Mouse (Mus musculus) lung, postnatal 0 days (tissue): ENCODE results near the gene Irf9.

Experiments used
- CTCF ChIP-seq: IDR thresholded peaks from 2 replicates; pipeline ENCODE4 v1.5.1; 2016; ENCODE audit warnings: antibody characterized with exemption, mild to moderate bottlenecking
- EP300 ChIP-seq: IDR thresholded peaks from 2 replicates; pipeline ENCODE4 v1.6.1; 2016; ENCODE audit warnings: antibody characterized with exemption, mild to moderate bottlenecking, control low read depth

DNA sequence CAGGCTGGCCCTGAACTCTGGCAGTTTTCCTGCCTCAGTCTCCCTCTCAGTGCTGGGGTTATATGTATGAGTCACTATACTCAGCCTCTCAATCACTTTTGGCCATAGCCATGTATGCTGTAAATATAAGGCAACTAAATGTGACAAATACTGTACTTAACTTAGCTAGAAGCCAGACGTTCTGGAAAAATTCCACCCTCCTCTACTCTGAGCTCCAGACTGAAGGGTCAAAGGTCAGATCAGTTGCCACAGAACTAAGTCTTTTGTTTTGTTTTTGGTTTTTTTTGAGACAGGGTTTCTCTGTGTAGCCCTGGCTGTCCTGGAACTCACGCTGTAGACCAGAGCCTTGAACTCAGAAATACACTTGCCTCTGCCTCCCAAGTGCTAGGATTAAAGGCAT is 12.5 kb downstream of the Irf9 start:
- TF ChIP-seq EP300 (no peak), CTCF (no peak)
